Mouse (Mus musculus): ENCODE results near the gene Fam160a1.

- TF ChIP-seq MYOD1 (IDR thresholded peaks at IDR 0.05; ENCODE audit: control insufficient read depth, insufficient read length, low read depth), result no peak
- no peak for TF ChIP-seq CTCF (IDR thresholded peaks at IDR 0.05; ENCODE audit: control insufficient read depth, insufficient read depth, insufficient read length)
These were observed 180.2 kb downstream of the Fam160a1 start for GRCm38 (mm10) chr3:85636716-85637447.

Data from C2C12 (cell line).